Mouse (Mus musculus): ENCODE data around the gene Zfp146.

GRCm38 (mm10) chr7:30200200-30200599 lies 30.6 kb upstream of the Zfp146 start:
- TF ChIP-seq ZNF384 (IDR thresholded peaks at IDR 0.05; ENCODE audit: low read depth, low read length) (no peak), HCFC1 (IDR thresholded peaks at IDR 0.05; ENCODE audit: borderline replicate concordance, insufficient read depth, low read length) (no peak), ZC3H11A (IDR thresholded peaks at IDR 0.05; ENCODE audit: borderline replicate concordance, low read depth, low read length) (no peak), MAFK (IDR thresholded peaks at IDR 0.05; ENCODE audit: insufficient read depth, low read depth, low read length) (no peak)
